Mouse (Mus musculus): Measurements from ENCODE around the gene Gga3. TPM values are rescaled to one million over a fixed set of nuclear protein-coding genes. Genes with fewer than 3 reads are reported as not detected.
A peak's percentile ranks its signal among the peaks of the same experiment; 100 is the strongest.
"Not testable (repeated sequence)": the region's sequence is repeated elsewhere in the genome, so short reads cannot be mapped to it uniquely, and the experiment has no call there.

The Gga3 gene
- polyA plus RNA-seq (2015; fragmentation: Nextera tagmentation; extraction: Ambion mirVana): 13.7 and 16.3 TPM in 2 replicates

- ATAC-seq (replicated peaks; ENCODE audit: insufficient number of reproducible peaks, insufficient read depth, low FRiP score, low read depth): peak; percentile 95
- peak within 1 kb of the TSS; percentile 90 for H3K4me3 ChIP-seq
- WGBS: under 1% methylated on average over 85 of the region's 93 CpGs
- H3K36me3 ChIP-seq: peaks cover 30% of the 10 kb centered on the region
- H3K4me1 ChIP-seq (replicated peaks): peaks cover 46% of the 10 kb centered on the region
- peak within 1 kb of the TSS; percentile 93 for H3K27ac ChIP-seq
- H3K9ac ChIP-seq: peak within 1 kb of the TSS; percentile 99
- peak within 1 kb of the TSS; percentile 94 for H3K4me2 ChIP-seq
- H3K27me3 ChIP-seq: no peaks in the 10 kb centered on the region
- H3K9me3 ChIP-seq (replicated peaks): no peaks in the 10 kb centered on the region
These were observed at the start of gene Gga3, which contains the start of gene Mrps7 for GRCm38 (mm10) chr11:115603476-115604303. TSS of gene Gga3 (minus strand) at chr11:115604051. TSS of gene Mrps7 (plus strand) at chr11:115603925.

- H3K4me3 ChIP-seq: no peak overlapping the region
- H3K4me2 ChIP-seq: peak overlapping the region; percentile 21
- H3K27ac ChIP-seq: peak overlapping the region; percentile 88
These were observed 49.3 kb upstream of the Gga3 start for GRCm38 (mm10) chr11:115653194-115653593.

GRCm38 (mm10) chr11:115651680-115652079 is 47.8 kb upstream of the Gga3 start:
- Histone ChIP-seq H3K4me1 (replicated peaks) (peaks cover 33% of the 10 kb centered on the region), H3K27me3 (no peaks in the 10 kb centered on the region), H3K9ac (no peak overlapping the region), H3K27ac (no peak overlapping the region), H3K4me3 (no peak overlapping the region), H3K36me3 (peaks cover 26% of the 10 kb centered on the region), H3K4me2 (no peak overlapping the region), H3K9me3 (replicated peaks) (no peaks in the 10 kb centered on the region)
- ATAC-seq (replicated peaks; ENCODE audit: insufficient number of reproducible peaks, insufficient read depth, low FRiP score, low read depth): no peak
- WGBS: 86% methylated on average over 3 of the region's 3 CpGs

More at GRCm38 (mm10) chr11:115653194-115653593, 49.3 kb upstream of the Gga3 start:
- Histone ChIP-seq H3K4me1 (replicated peaks) (peaks cover 33% of the 10 kb centered on the region), H3K27me3 (no peaks in the 10 kb centered on the region), H3K9ac (no peak overlapping the region), H3K9me3 (replicated peaks) (no peaks in the 10 kb centered on the region), H3K36me3 (peaks cover 21% of the 10 kb centered on the region)
- 46% methylated on average over 3 of the region's 3 CpGs for WGBS
- peak; percentile 85 for ATAC-seq (replicated peaks; ENCODE audit: insufficient number of reproducible peaks, insufficient read depth, low FRiP score, low read depth)

GRCm38 (mm10) chr11:115649706-115650105 is 45.9 kb upstream of the Gga3 start:
- H3K4me3 ChIP-seq: no peak overlapping the region
- WGBS: 49% methylated on average over 10 of the region's 10 CpGs
- H3K27ac ChIP-seq: peak overlapping the region; percentile 17; the same call in 1 of the 2 replicates
- H3K9me3 ChIP-seq (replicated peaks): no peaks in the 10 kb centered on the region
- H3K36me3 ChIP-seq: peaks cover 30% of the 10 kb centered on the region
- no peak for ATAC-seq (replicated peaks; ENCODE audit: insufficient number of reproducible peaks, insufficient read depth, low FRiP score, low read depth)
- peaks cover 33% of the 10 kb centered on the region for H3K4me1 ChIP-seq (replicated peaks)
- no peaks in the 10 kb centered on the region for H3K27me3 ChIP-seq
- no peak overlapping the region for H3K9ac ChIP-seq
- no peak overlapping the region for H3K4me2 ChIP-seq

- Histone ChIP-seq H3K4me2 (no peak overlapping the region), H3K4me3 (no peak overlapping the region), H3K36me3 (peaks cover 34% of the 10 kb centered on the region), H3K4me1 (replicated peaks) (peaks cover 14% of the 10 kb centered on the region), H3K27me3 (no peaks in the 10 kb centered on the region), H3K9me3 (replicated peaks) (no peaks in the 10 kb centered on the region), H3K27ac (no peak overlapping the region), H3K9ac (no peak overlapping the region)
- ATAC-seq (replicated peaks; ENCODE audit: insufficient number of reproducible peaks, insufficient read depth, low FRiP score, low read depth): no peak
- 33% methylated on average over 6 of the region's 6 CpGs for WGBS
These were observed 43.6 kb upstream of the Gga3 start for GRCm38 (mm10) chr11:115647459-115647858.

- Histone ChIP-seq H3K4me1 (replicated peaks) (peaks cover 13% of the 10 kb centered on the region), H3K9me3 (replicated peaks) (no peaks in the 10 kb centered on the region), H3K27ac (no peak overlapping the region), H3K27me3 (no peaks in the 10 kb centered on the region), H3K9ac (no peak overlapping the region), H3K4me2 (no peak overlapping the region), H3K4me3 (no peak overlapping the region), H3K36me3 (peaks cover 34% of the 10 kb centered on the region)
- no peak for ATAC-seq (replicated peaks; ENCODE audit: insufficient number of reproducible peaks, insufficient read depth, low FRiP score, low read depth)
- 91% methylated on average over 9 of the region's 9 CpGs for WGBS
These were observed 42.6 kb upstream of the Gga3 start for GRCm38 (mm10) chr11:115646439-115646838.

- H3K9me3 ChIP-seq (replicated peaks); H3K9ac ChIP-seq; H3K27ac ChIP-seq; H3K4me3 ChIP-seq; H3K27me3 ChIP-seq; H3K4me2 ChIP-seq; ATAC-seq (replicated peaks; ENCODE audit: insufficient number of reproducible peaks, insufficient read depth, low FRiP score, low read depth): not testable (repeated sequence)
- WGBS: 74% methylated on average over 14 of the region's 14 CpGs
- Histone ChIP-seq H3K36me3 (peaks cover 34% of the 10 kb centered on the region), H3K4me1 (replicated peaks) (peaks cover 12% of the 10 kb centered on the region)
These were observed 41.6 kb upstream of the Gga3 start for GRCm38 (mm10) chr11:115645498-115645897.

- Histone ChIP-seq H3K9me3 (replicated peaks) (no peaks in the 10 kb centered on the region), H3K9ac (no peak overlapping the region), H3K4me1 (replicated peaks) (peaks cover 6% of the 10 kb centered on the region; the same call in 1 of the 2 replicates), H3K27ac (no peak overlapping the region), H3K27me3 (no peaks in the 10 kb centered on the region), H3K36me3 (peaks cover 30% of the 10 kb centered on the region), H3K4me3 (no peak overlapping the region), H3K4me2 (no peak overlapping the region)
- 92% methylated on average over 13 of the region's 13 CpGs for WGBS
- ATAC-seq (replicated peaks; ENCODE audit: insufficient number of reproducible peaks, insufficient read depth, low FRiP score, low read depth): no peak
These were observed 40.5 kb upstream of the Gga3 start for GRCm38 (mm10) chr11:115644308-115644707.

- no peak overlapping the region for H3K9ac ChIP-seq
- WGBS: 61% methylated on average over 10 of the region's 10 CpGs
- no peak for ATAC-seq (replicated peaks; ENCODE audit: insufficient number of reproducible peaks, insufficient read depth, low FRiP score, low read depth)
- H3K27me3 ChIP-seq: no peaks in the 10 kb centered on the region
- peaks cover 25% of the 10 kb centered on the region for H3K36me3 ChIP-seq
- no peak overlapping the region for H3K4me3 ChIP-seq
- H3K4me1 ChIP-seq (replicated peaks): peaks cover 9% of the 10 kb centered on the region; the same call in 1 of the 2 replicates
- no peak overlapping the region for H3K27ac ChIP-seq
- no peak overlapping the region for H3K4me2 ChIP-seq
- no peaks in the 10 kb centered on the region for H3K9me3 ChIP-seq (replicated peaks)
These were observed 39.4 kb upstream of the Gga3 start for GRCm38 (mm10) chr11:115643265-115643664.

GRCm38 (mm10) chr11:115642705-115643104 is 38.9 kb upstream of the Gga3 start:
- Histone ChIP-seq H3K4me3 (no peak overlapping the region), H3K9me3 (replicated peaks) (no peaks in the 10 kb centered on the region), H3K4me1 (replicated peaks) (peaks cover 9% of the 10 kb centered on the region; the same call in 1 of the 2 replicates), H3K27ac (no peak overlapping the region), H3K4me2 (no peak overlapping the region), H3K36me3 (peaks cover 20% of the 10 kb centered on the region; the same call in 1 of the 2 replicates), H3K9ac (no peak overlapping the region), H3K27me3 (no peaks in the 10 kb centered on the region)
- ATAC-seq (replicated peaks; ENCODE audit: insufficient number of reproducible peaks, insufficient read depth, low FRiP score, low read depth): no peak
- WGBS: 88% methylated on average over 2 of the region's 2 CpGs

- Histone ChIP-seq H3K4me1 (replicated peaks) (peaks cover 9% of the 10 kb centered on the region; the same call in 1 of the 2 replicates), H3K36me3 (peaks cover 19% of the 10 kb centered on the region; the same call in 1 of the 2 replicates), H3K9ac (no peak overlapping the region), H3K27me3 (no peaks in the 10 kb centered on the region), H3K4me3 (no peak overlapping the region), H3K9me3 (replicated peaks) (no peaks in the 10 kb centered on the region), H3K27ac (no peak overlapping the region), H3K4me2 (no peak overlapping the region)
- ATAC-seq (replicated peaks; ENCODE audit: insufficient number of reproducible peaks, insufficient read depth, low FRiP score, low read depth): no peak; the same call in 1 of the 2 replicates
- WGBS: 85% methylated on average over 4 of the region's 4 CpGs
These were observed 37.8 kb upstream of the Gga3 start for GRCm38 (mm10) chr11:115641664-115642036.
